Mouse (Mus musculus) cerebellum, postnatal 4 days (tissue): ENCODE data around the gene Mroh2b.

Experiments
- DNase-seq, 2 experiments: peaks; one replicate each; pipeline ENCODE4 v3.0.0; 2022; ENCODE audit warnings: low spot score in 2 of 2, mixed read lengths in 1 of 2

The Mroh2b gene

GRCm38 (mm10) chr15:4898437-4898836 is at the start of gene Mroh2b:
Mroh2b (plus strand) TSS chr15:4898737.
- DNase-seq = no peak

- DNase-seq = no peak
Observed at GRCm38 (mm10) chr15:4850015-4850414, 48.5 kb upstream of the Mroh2b start.

- no peak for DNase-seq
Observed at GRCm38 (mm10) chr15:4894962-4895361, 3.6 kb upstream of the Mroh2b start.

GRCm38 (mm10) chr15:4934731-4935130 is 36.2 kb downstream of the Mroh2b start:
- DNase-seq = no peak

GRCm38 (mm10) chr15:4973355-4973754 is 74.8 kb downstream of the Mroh2b start:
- DNase-seq = no peak

- no peak for DNase-seq
Observed at GRCm38 (mm10) chr15:5002903-5003302, 104.4 kb downstream of the Mroh2b start.

GRCm38 (mm10) chr15:5003503-5004196 is 105.1 kb downstream of the Mroh2b start:
- DNase-seq = no peak

- DNase-seq = no peak
Observed at GRCm38 (mm10) chr15:5009644-5010107, 111.1 kb downstream of the Mroh2b start.
